Mouse (Mus musculus) CD8-positive naive resting alpha-beta T cell, adult 57 days (primary cell): ENCODE results near the gene Trpc2. TPM values are rescaled to one million over a fixed set of nuclear protein-coding genes. Genes with fewer than 3 reads are reported as not detected.

Source experiments
- total RNA-seq: library from RNA; stranded (reverse); gene quantifications from one replicate; pipeline ENCODE4 v1.2.4, GENCODE M21; 2023

The Trpc2 gene
- not detected for total RNA-seq

DNA sequence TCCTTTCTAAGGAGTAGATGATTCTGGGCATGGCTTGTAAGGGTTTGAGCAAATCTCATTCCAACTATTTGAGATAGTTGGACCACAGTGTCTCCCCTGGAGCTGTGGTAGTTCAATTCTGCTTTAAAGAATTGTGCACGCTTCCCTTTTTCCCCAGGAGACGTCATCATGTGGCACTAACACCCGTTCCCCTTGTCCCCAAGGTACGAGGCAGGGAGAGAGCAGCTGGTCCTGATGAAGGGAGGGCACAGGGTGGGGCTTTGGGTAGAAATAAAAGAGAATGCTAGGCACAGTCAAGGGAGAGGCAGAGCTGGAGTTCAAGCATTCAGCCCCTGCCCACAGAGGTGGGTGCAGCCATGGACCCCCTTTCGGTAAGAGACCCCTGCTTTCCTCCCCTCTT lies at the start of gene Trpc2:
Gene Trpc2, plus strand, starts transcription at position 301 of the 400 bp plus-strand sequence.

DNA sequence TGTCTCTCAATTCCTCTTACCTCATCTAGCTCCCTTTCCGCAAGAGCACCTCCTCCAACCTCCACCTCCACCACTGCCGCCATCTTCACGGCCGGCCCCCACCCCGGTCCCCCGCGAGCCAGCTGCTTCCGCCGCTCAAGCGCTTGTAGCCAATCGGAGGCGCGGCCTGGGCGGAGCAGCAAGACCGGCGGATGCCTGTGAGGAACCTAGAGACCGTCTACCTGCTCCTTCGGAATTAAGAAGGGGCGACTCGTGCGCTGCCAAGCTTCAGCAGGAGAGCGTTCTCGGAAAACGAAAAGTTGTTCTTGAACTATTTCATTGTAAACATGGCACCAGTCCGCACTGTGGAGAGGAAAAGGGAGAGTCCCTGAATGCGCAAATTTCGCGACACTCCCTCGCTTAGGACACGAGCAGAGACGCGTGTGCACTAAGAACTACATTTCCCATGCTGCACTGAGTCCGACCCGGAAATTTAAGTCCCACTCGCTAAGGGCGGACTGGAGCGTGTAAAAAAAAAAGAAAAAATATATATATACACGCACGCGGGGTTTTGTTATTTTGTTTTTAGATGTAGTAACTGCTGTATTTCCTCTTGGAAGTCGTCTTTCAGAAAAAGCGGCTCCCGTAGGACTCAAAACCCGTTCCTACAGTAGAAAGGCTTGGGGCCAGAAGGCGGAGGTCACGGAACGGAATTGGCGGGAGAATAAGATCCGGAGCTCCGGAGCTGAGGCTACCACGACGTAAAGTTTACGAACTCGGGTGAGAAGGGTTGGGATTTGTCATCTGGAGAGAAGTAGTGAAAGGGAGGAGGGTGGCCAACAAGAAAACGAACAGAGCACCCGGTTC lies 17.6 kb upstream of the Trpc2 start, which contains the start of the genes Rnf121, Xndc1 and Xntrpc:
Gene Rnf121, minus strand, starts transcription at position 424 of the 846 bp plus-strand sequence.
Gene Xndc1, plus strand, starts transcription at position 466 of the 846 bp plus-strand sequence.
Gene Xntrpc, plus strand, starts transcription at position 668 of the 846 bp plus-strand sequence.

DNA sequence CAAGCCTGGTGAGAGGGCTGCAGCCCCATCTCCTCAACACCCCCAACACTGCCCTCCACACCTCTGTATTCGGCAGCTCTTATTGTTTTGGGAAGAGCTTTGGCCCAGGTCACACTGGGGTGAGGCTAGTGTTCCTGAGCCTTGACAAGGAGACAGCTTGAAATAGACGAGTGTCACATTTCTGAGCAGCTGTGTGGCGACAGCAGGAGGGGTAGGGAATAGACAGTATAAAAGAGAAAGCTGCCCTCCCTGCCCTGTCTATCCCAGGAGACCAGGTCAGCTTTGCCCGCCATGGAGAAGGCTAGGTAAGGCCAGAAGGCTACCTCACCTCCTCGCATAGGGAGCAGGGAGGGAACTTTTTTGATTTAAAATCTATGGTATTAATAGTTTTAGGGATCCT lies 18.6 kb downstream of the Trpc2 start, which contains the start of gene Art1:
Gene Art1, plus strand, starts transcription at position 257 of the 400 bp plus-strand sequence.

DNA sequence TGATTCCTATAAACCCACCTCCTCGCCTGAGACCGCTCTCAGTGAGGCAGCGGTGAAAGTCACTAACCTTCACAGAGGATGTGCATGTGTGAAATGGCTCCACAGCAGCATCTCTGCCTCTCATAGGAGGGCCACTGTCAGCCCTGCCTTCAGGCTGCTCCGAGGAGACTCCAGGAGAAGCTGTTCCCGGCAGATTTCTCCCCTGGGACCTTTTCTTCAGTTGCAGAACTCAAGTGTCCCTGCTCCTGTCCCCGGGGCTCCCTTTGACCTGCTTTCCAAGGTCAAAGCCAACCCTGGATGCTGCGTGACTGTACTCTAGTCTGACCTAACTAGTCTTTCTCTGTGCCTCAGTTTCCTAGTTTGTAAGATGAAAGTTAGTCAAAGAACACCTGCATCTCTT lies 26.3 kb downstream of the Trpc2 start, which contains the start of gene Art5:
Gene Art5, minus strand, starts transcription at position 319 of the 400 bp plus-strand sequence.

DNA sequence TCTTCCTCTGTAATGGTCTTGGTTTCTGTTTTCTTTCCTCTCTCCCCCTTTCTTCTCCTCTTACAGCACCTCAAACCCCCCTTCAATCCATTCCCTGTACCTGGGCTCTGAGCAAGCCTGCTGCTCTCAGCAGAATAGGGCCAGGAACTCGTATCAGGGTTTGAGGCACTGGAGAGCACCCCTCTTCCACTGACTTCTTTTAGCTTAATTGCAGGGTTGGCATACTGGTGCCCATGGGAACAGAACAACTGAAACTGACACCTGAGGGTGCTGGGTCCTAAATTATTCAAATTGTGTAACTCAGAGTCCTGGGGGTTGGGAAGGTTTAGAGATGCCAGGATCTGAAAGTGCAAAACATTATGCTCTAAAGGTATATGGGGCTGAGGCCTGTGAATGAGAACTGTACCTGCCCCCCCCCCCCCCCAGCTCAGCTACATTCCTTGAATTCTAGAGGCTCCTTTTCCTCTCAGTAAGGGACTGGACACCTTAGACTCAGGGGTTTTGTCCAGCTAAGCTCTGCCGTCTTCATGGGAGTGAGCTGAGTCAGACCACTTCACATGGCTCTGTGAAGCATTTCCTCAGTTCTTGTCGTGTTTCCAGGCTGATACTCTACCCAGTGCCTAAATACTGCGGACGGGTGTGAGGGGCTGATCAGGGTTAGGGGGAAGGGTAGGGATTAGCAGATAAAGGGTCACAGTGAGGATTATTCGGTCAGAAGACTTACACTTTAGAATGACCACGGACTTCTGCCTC lies 33.8 kb downstream of the Trpc2 start, which contains the start of gene Chrna10:
Gene Chrna10, minus strand, starts transcription at position 250 of the 753 bp plus-strand sequence.

Other genes with a start within 250 kb of the Trpc2 start
- gene Inppl1, start 244.9 kb upstream of the Trpc2 start, total RNA-seq, result 8.9 TPM
- not detected for gene Folr2, start 225.9 kb upstream of the Trpc2 start, total RNA-seq
- gene Anapc15, start 219.4 kb upstream of the Trpc2 start, total RNA-seq, result 63.0 TPM
- not detected for gene Folr1, start 212.3 kb upstream of the Trpc2 start, total RNA-seq
- gene Lamtor1, start 177.2 kb upstream of the Trpc2 start, total RNA-seq, result 56.6 TPM
- not detected for gene Tomt, start 176.8 kb upstream of the Trpc2 start, total RNA-seq
- 1.4 TPM for gene Lrrc51, start 149.2 kb upstream of the Trpc2 start, total RNA-seq
- gene Numa1, start 149.0 kb upstream of the Trpc2 start, total RNA-seq, result 350 TPM
- 8.1 TPM for gene Il18bp, start 64.4 kb upstream of the Trpc2 start, total RNA-seq
- gene Rnf121, start 17.6 kb upstream of the Trpc2 start, total RNA-seq, result 31.0 TPM
- gene Xndc1, start 17.6 kb upstream of the Trpc2 start, total RNA-seq, result 47.9 TPM
- 7.1 TPM for gene Xntrpc, start 17.4 kb upstream of the Trpc2 start, total RNA-seq
- 0.40 TPM for gene Art1, start 18.6 kb downstream of the Trpc2 start, total RNA-seq
- gene Art5, start 26.4 kb downstream of the Trpc2 start, total RNA-seq, result 0.49 TPM
- not detected for gene Chrna10, start 33.7 kb downstream of the Trpc2 start, total RNA-seq
- gene Nup98, start 127.1 kb downstream of the Trpc2 start, total RNA-seq, result 98.7 TPM
- 35.3 TPM for gene Pgap2, start 127.1 kb downstream of the Trpc2 start, total RNA-seq
- 157 TPM for gene Rhog, start 172.9 kb downstream of the Trpc2 start, total RNA-seq
- gene Stim1, start 184.7 kb downstream of the Trpc2 start, total RNA-seq, result 174 TPM